Mouse (Mus musculus): ENCODE results near the gene Snx30.

DNA sequence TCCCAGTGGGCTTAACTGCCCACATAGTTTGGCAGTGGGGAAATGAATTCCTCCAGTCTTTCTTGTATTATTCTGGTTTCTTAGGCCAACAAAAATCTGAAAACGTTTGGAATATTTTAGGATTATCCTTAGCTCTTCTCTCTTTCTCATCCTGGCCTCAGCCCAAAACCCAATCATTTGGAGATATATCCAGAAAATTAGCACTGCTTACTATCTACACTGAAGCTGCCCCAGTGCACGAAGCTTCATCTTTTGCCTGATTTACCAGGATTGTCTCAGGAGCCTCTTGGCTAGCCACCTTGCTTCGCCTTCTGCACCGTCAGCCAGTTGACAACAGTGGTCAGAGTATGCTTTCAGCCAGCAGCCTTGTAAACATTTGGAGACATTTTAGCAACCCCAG is 23.4 kb downstream of the Snx30 start:
- no peak for TF ChIP-seq CTCF (IDR thresholded peaks at IDR 0.05)
- no peak for TF ChIP-seq POLR2A (IDR thresholded peaks at IDR 0.05; ENCODE audit: insufficient read depth, low read depth, low read length)
- no peak for TF ChIP-seq EP300 (IDR thresholded peaks at IDR 0.05; ENCODE audit: insufficient read depth, low read depth, low read length)
